In genomic region chr7:30232631-30233148, GRCm38 (mm10) we compare ENCODE assay signal across 8 mouse cellular contexts. TPM values are rescaled to one million over a fixed set of nuclear protein-coding genes. Genes with fewer than 3 reads are reported as not detected.
DNase-seq lines count a peak whose midpoint lies in the region; ATAC-seq and TF ChIP-seq lines count a peak whose summit lies in the region.

No protein-coding gene starts in this region.

- no peak for TF ChIP-seq POLR2A in CH12.LX (IDR thresholded peaks at IDR 0.05; ENCODE audit: low read depth, low read length)
- TF ChIP-seq POLR2A in olfactory bulb, adult 2 months (IDR thresholded peaks at IDR 0.05; ENCODE audit: insufficient read depth, low read depth, low read length): no peak

- no peak for TF ChIP-seq EP300 in CH12.LX (IDR thresholded peaks at IDR 0.05; ENCODE audit: low read length)

- peak overlapping the region; percentile 90 for H3K9ac ChIP-seq in CH12.LX (ENCODE audit: insufficient read depth, low read depth)
- peak overlapping the region; percentile 81 for H3K9ac ChIP-seq in embryonic facial prominence, embryonic 11.5 days (replicated peaks; ENCODE audit: low read length)
- peak overlapping the region; percentile 91 for H3K9ac ChIP-seq in heart, embryonic 13.5 days
- H3K9ac ChIP-seq in lung, embryonic 16.5 days (ENCODE audit: low read length): peak overlapping the region; percentile 79

- H3K36me3 ChIP-seq in CH12.LX (replicated peaks in 1 of 2; ENCODE audit: control insufficient read depth in 1 of 2, insufficient read depth in 1 of 2, low read length in 1 of 2): peaks cover 17 to 38% of the 10 kb centered on the region in 2 experiments
- H3K36me3 ChIP-seq in embryonic facial prominence, embryonic 11.5 days (replicated peaks; ENCODE audit: control insufficient read depth, insufficient read depth, low read depth, low read length): no peaks in the 10 kb centered on the region
- H3K36me3 ChIP-seq in heart, embryonic 13.5 days: peaks cover 42% of the 10 kb centered on the region
- peaks cover 3% of the 10 kb centered on the region; the same call in 1 of the 2 replicates for H3K36me3 ChIP-seq in lung, embryonic 16.5 days (ENCODE audit: control insufficient read depth, insufficient read depth, low read length)

- TF ChIP-seq RAD21 in CH12.LX (IDR thresholded peaks at IDR 0.05; ENCODE audit: low read depth, low read length): peak; percentile 36

- peak overlapping the region; percentile 54 for H3K4me2 ChIP-seq in CH12.LX (ENCODE audit: insufficient read depth, low read depth, poor library complexity, severe bottlenecking)
- H3K4me2 ChIP-seq in embryonic facial prominence, embryonic 11.5 days (ENCODE audit: low read depth, low read length): peak overlapping the region; percentile 63
- peak overlapping the region; percentile 93 for H3K4me2 ChIP-seq in heart, embryonic 13.5 days
- H3K4me2 ChIP-seq in lung, embryonic 16.5 days (ENCODE audit: low read depth, low read length): peak overlapping the region; percentile 73

- H3K27ac ChIP-seq in CH12.LX (ENCODE audit: insufficient read depth, low read depth): peak overlapping the region; percentile 27
- H3K27ac ChIP-seq in embryonic facial prominence, embryonic 11.5 days (replicated peaks; ENCODE audit: low read depth, low read length): peak overlapping the region; percentile 52; the same call in 1 of the 2 replicates
- peak overlapping the region; percentile 95 for H3K27ac ChIP-seq in heart, embryonic 13.5 days (replicated peaks)
- H3K27ac ChIP-seq in lung, embryonic 16.5 days (ENCODE audit: low read length): peak overlapping the region; percentile 95
- H3K27ac ChIP-seq in olfactory bulb, adult 2 months (ENCODE audit: insufficient read depth, low read depth, low read length): peak overlapping the region; percentile 7; the same call in 1 of the 2 replicates

- no peaks in the 10 kb centered on the region for H3K79me2 ChIP-seq in CH12.LX (replicated peaks; ENCODE audit: control insufficient read depth, extremely low read depth, insufficient read depth, poor library complexity, severe bottlenecking)

- peak; percentile 81 for DNase-seq in CH12.LX (ENCODE audit: extremely low read depth)
- peak; percentile 79 for DNase-seq in adrenal gland, postnatal 10 days
- peak; percentile 78 for DNase-seq in embryonic facial prominence, embryonic 11.5 days (ENCODE audit: low spot score)
- peak; percentile 70 for DNase-seq in kidney, postnatal 14 days
- peak; percentile 81 for DNase-seq in thymus, postnatal 4 days

- H3K4me3 ChIP-seq in CH12.LX (replicated peaks in 1 of 3; ENCODE audit: low read depth in 2 of 3, low read length in 2 of 3, poor library complexity in 1 of 3): peak overlapping the region; percentile 69 to 96 (median 87)
- peak overlapping the region; percentile 76 for H3K4me3 ChIP-seq in embryonic facial prominence, embryonic 11.5 days (ENCODE audit: low read depth, low read length)
- H3K4me3 ChIP-seq in heart, embryonic 13.5 days: peak overlapping the region; percentile 87
- H3K4me3 ChIP-seq in lung, embryonic 16.5 days (ENCODE audit: low read length): peak overlapping the region; percentile 71
- peak overlapping the region; percentile 55 for H3K4me3 ChIP-seq in olfactory bulb, adult 2 months (ENCODE audit: insufficient read depth, low read depth, low read length)

- peaks cover 12 to 44% of the 10 kb centered on the region in 2 experiments for H3K4me1 ChIP-seq in CH12.LX (ENCODE audit: control insufficient read depth in 1 of 2, insufficient read depth in 2 of 2)
- H3K4me1 ChIP-seq in embryonic facial prominence, embryonic 11.5 days (ENCODE audit: control insufficient read depth, insufficient read depth, low read length): no peaks in the 10 kb centered on the region; the same call in 1 of the 2 replicates
- peaks cover 18% of the 10 kb centered on the region for H3K4me1 ChIP-seq in heart, embryonic 13.5 days
- peaks cover 6% of the 10 kb centered on the region for H3K4me1 ChIP-seq in lung, embryonic 16.5 days (replicated peaks; ENCODE audit: control insufficient read depth, insufficient read depth, low read length)
- peaks cover 15% of the 10 kb centered on the region for H3K4me1 ChIP-seq in olfactory bulb, adult 2 months (ENCODE audit: control insufficient read depth, insufficient read depth, low read length)

- H3K9me3 ChIP-seq in CH12.LX (replicated peaks; ENCODE audit: low read length): no peaks in the 10 kb centered on the region
- no peaks in the 10 kb centered on the region for H3K9me3 ChIP-seq in embryonic facial prominence, embryonic 11.5 days (replicated peaks; ENCODE audit: control insufficient read depth, low read length)
- no peaks in the 10 kb centered on the region for H3K9me3 ChIP-seq in heart, embryonic 13.5 days
- no peaks in the 10 kb centered on the region for H3K9me3 ChIP-seq in lung, embryonic 16.5 days (ENCODE audit: control insufficient read depth, low read length)

- in situ Hi-C loops in CH12.LX (cut with MboI; ENCODE audit: low pct_ligation_motif_present, low pct_unique_long_range_greater_than_20kb, low sequenced_read_pairs): no loop called here

- H3K27me3 ChIP-seq in CH12.LX (replicated peaks): no peaks in the 10 kb centered on the region
- no peaks in the 10 kb centered on the region for H3K27me3 ChIP-seq in embryonic facial prominence, embryonic 11.5 days (ENCODE audit: control insufficient read depth, insufficient read depth, low read length)
- H3K27me3 ChIP-seq in heart, embryonic 13.5 days (replicated peaks): no peaks in the 10 kb centered on the region
- H3K27me3 ChIP-seq in lung, embryonic 16.5 days (ENCODE audit: control insufficient read depth, insufficient read depth, low read depth, low read length): no peaks in the 10 kb centered on the region

- TF ChIP-seq CTCF in CH12.LX (conservative IDR thresholded peaks at IDR 0.05 in 1 of 2, IDR thresholded peaks at IDR 0.05 in 1 of 2; ENCODE audit: low read depth in 2 of 2, low read length in 2 of 2): peak in 1 of 2 experiments; percentile 68; a peak in 2 of 4 replicates
- TF ChIP-seq CTCF in olfactory bulb, adult 2 months (IDR thresholded peaks at IDR 0.05; ENCODE audit: insufficient read depth, low read depth, low read length): no peak

- ATAC-seq in embryonic facial prominence, embryonic 11.5 days (replicated peaks; ENCODE audit: insufficient number of reproducible peaks, low FRiP score, low TSS enrichment, low read depth): peak; percentile 19; the same call in 1 of the 2 replicates
- no peak for ATAC-seq in heart, embryonic 13.5 days (ENCODE audit: extremely low read depth, insufficient number of reproducible peaks, low FRiP score, low TSS enrichment)
- ATAC-seq in lung, embryonic 16.5 days (ENCODE audit: low read depth): peak; percentile 5; the same call in 1 of the 2 replicates

- 2% methylated on average over 24 of the region's 24 CpGs for WGBS in embryonic facial prominence, embryonic 11.5 days
- WGBS in heart, embryonic 13.5 days: 3% methylated on average over 24 of the region's 24 CpGs
- WGBS in lung, embryonic 16.5 days: 4% methylated on average over 24 of the region's 24 CpGs
- WGBS in olfactory bulb, adult 2 months: 5% methylated on average over 24 of the region's 24 CpGs

- dilution Hi-C loops in CH12.LX (cut with MboI; ENCODE audit: extremely low pct_ligation_motif_present, extremely low pct_unique_long_range_greater_than_20kb, low sequenced_read_pairs): no loop called here

RNA-seq across cellular contexts. Expression of gene Tbcb, which starts 0.6 kb away (rescaled TPM):
- total RNA-seq in CH12.LX (2012; rRNA removed): 89.6 and 109 TPM in 2 replicates
- total RNA-seq in CH12.LX (2014; rRNA removed): 54.9 and 57.7 TPM in 2 replicates
- polyA plus RNA-seq in CH12.LX (2012; ENCODE audit: insufficient read length, low read depth): 79.9 and 86.3 TPM in 2 replicates
- 10 to 100 TPM; 73.6 to 81.0 TPM for total RNA-seq in adrenal gland, postnatal 10 days (2021)
- polyA plus RNA-seq in embryonic facial prominence, embryonic 11.5 days (2014; fragmentation: Nextera tagmentation; extraction: Ambion mirVana): 245 and 256 TPM in 2 replicates
- polyA plus RNA-seq in heart, embryonic 13.5 days (2015; fragmentation: Nextera tagmentation; extraction: Ambion mirVana): 145 and 170 TPM in 2 replicates
- polyA plus RNA-seq in lung, embryonic 16.5 days (2015; fragmentation: Nextera tagmentation; extraction: Ambion mirVana): 156 and 161 TPM in 2 replicates
- polyA plus RNA-seq in olfactory bulb, adult 2 months (2012; ENCODE audit: insufficient read depth, insufficient read length, low replicate concordance, missing spikeins): not detected in 2 replicates

RNA-seq across cellular contexts. Expression of gene Polr2i, which starts 0.9 kb away (rescaled TPM):
- total RNA-seq in CH12.LX (2012; rRNA removed) (83.6 and 101 TPM in 2 replicates), CH12.LX (2014; rRNA removed) (55.0 and 62.9 TPM in 2 replicates)
- 74.2 and 75.4 TPM in 2 replicates for polyA plus RNA-seq in CH12.LX (2012; ENCODE audit: insufficient read length, low read depth)
- 100 to 1,000 TPM; 103 to 108 TPM for total RNA-seq in adrenal gland, postnatal 10 days (2021)
- 166 and 177 TPM in 2 replicates for polyA plus RNA-seq in embryonic facial prominence, embryonic 11.5 days (2014; fragmentation: Nextera tagmentation; extraction: Ambion mirVana)
- 113 and 123 TPM in 2 replicates for polyA plus RNA-seq in heart, embryonic 13.5 days (2015; fragmentation: Nextera tagmentation; extraction: Ambion mirVana)
- 146 and 152 TPM in 2 replicates for polyA plus RNA-seq in lung, embryonic 16.5 days (2015; fragmentation: Nextera tagmentation; extraction: Ambion mirVana)
- not detected in 2 replicates for polyA plus RNA-seq in olfactory bulb, adult 2 months (2012; ENCODE audit: insufficient read depth, insufficient read length, low replicate concordance, missing spikeins)

RNA-seq across cellular contexts. Expression of gene Ovol3, which starts 2.8 kb away (rescaled TPM):
- total RNA-seq in CH12.LX (2012; rRNA removed) (0.42 and 0.84 TPM in 2 replicates), CH12.LX (2014; rRNA removed) (1.9 and 2.8 TPM in 2 replicates)
- polyA plus RNA-seq in CH12.LX (2012; ENCODE audit: insufficient read length, low read depth): 3.4 and 4.3 TPM in 2 replicates
- total RNA-seq in adrenal gland, postnatal 10 days (2021): not detected
- polyA plus RNA-seq in embryonic facial prominence, embryonic 11.5 days (2014; fragmentation: Nextera tagmentation; extraction: Ambion mirVana): not detected in 2 replicates
- not detected in 2 replicates for polyA plus RNA-seq in heart, embryonic 13.5 days (2015; fragmentation: Nextera tagmentation; extraction: Ambion mirVana)
- 0.30 TPM in 1 of 2 replicates, not detected in the other for polyA plus RNA-seq in lung, embryonic 16.5 days (2015; fragmentation: Nextera tagmentation; extraction: Ambion mirVana)
- not detected in 2 replicates for polyA plus RNA-seq in olfactory bulb, adult 2 months (2012; ENCODE audit: insufficient read depth, insufficient read length, low replicate concordance, missing spikeins)

RNA-seq across cellular contexts. Expression of gene Capns1, which starts 34.1 kb away (rescaled TPM):
- total RNA-seq in CH12.LX (2012; rRNA removed): 85.8 and 101 TPM in 2 replicates
- total RNA-seq in CH12.LX (2014; rRNA removed): 207 and 219 TPM in 2 replicates
- 218 and 233 TPM in 2 replicates for polyA plus RNA-seq in CH12.LX (2012; ENCODE audit: insufficient read length, low read depth)
- 100 to 1,000 TPM; 444 to 475 TPM for total RNA-seq in adrenal gland, postnatal 10 days (2021)
- 56.8 and 56.9 TPM in 2 replicates for polyA plus RNA-seq in embryonic facial prominence, embryonic 11.5 days (2014; fragmentation: Nextera tagmentation; extraction: Ambion mirVana)
- 76.8 and 81.8 TPM in 2 replicates for polyA plus RNA-seq in heart, embryonic 13.5 days (2015; fragmentation: Nextera tagmentation; extraction: Ambion mirVana)
- 91.2 and 99.5 TPM in 2 replicates for polyA plus RNA-seq in lung, embryonic 16.5 days (2015; fragmentation: Nextera tagmentation; extraction: Ambion mirVana)
- 469 TPM in 1 of 2 replicates, not detected in the other for polyA plus RNA-seq in olfactory bulb, adult 2 months (2012; ENCODE audit: insufficient read depth, insufficient read length, low replicate concordance, missing spikeins)

RNA-seq across cellular contexts. Expression of gene Thap8, which starts 47.2 kb away (rescaled TPM):
- total RNA-seq in CH12.LX (2012; rRNA removed): 0.38 and 0.63 TPM in 2 replicates
- not detected in 2 replicates for total RNA-seq in CH12.LX (2014; rRNA removed)
- 0.23 TPM in 1 of 2 replicates, not detected in the other for polyA plus RNA-seq in CH12.LX (2012; ENCODE audit: insufficient read length, low read depth)
- under 1 TPM; 0.61 to 0.63 TPM for total RNA-seq in adrenal gland, postnatal 10 days (2021)
- 0.28 and 0.31 TPM in 2 replicates for polyA plus RNA-seq in embryonic facial prominence, embryonic 11.5 days (2014; fragmentation: Nextera tagmentation; extraction: Ambion mirVana)
- polyA plus RNA-seq in heart, embryonic 13.5 days (2015; fragmentation: Nextera tagmentation; extraction: Ambion mirVana): 0.37 and 0.39 TPM in 2 replicates
- 0.48 and 0.83 TPM in 2 replicates for polyA plus RNA-seq in lung, embryonic 16.5 days (2015; fragmentation: Nextera tagmentation; extraction: Ambion mirVana)
- not detected in 2 replicates for polyA plus RNA-seq in olfactory bulb, adult 2 months (2012; ENCODE audit: insufficient read depth, insufficient read length, low replicate concordance, missing spikeins)

Comparison
In these comparisons a context has a peak if more than half of its experiments do, and no peak if none do; other contexts are left out.
1. H3K27ac ChIP-seq: peak in every context shown above with its lines; median percentile 95 in heart, embryonic 13.5 days; 95 in lung, embryonic 16.5 days; 52 in embryonic facial prominence, embryonic 11.5 days; 27 in CH12.LX; 7 in olfactory bulb, adult 2 months.
2. RNA of gene Polr2i, which starts 0.9 kb away (polyA plus RNA-seq): 166 to 177 TPM in embryonic facial prominence, embryonic 11.5 days, 146 to 152 TPM in lung, embryonic 16.5 days, 113 to 123 TPM in heart, embryonic 13.5 days and 74.2 to 75.4 TPM in CH12.LX; not detected in olfactory bulb, adult 2 months; every median in the first group is over 10 times any median in the second.
3. Peak in every context shown above with its lines, with median percentiles within 50 percentile points of each other: DNase-seq, H3K4me2 ChIP-seq, H3K4me3 ChIP-seq and H3K9ac ChIP-seq.